Mouse (Mus musculus) E14TG2a.4 (cell line): ENCODE measurements at regions not wholly inside any gene's neighbourhood (a gene's known extent, or its start where the extent isn't known, plus 50 kb on each side); places are given as distances from the start of the nearest gene placed in this dataset.

Experiments
- CTCF ChIP-seq: conservative IDR thresholded peaks from 2 replicates; pipeline ENCODE4 v1.5.1; 2014; ENCODE audit warnings: low read length
- POU5F1 ChIP-seq: IDR thresholded peaks from 2 replicates; pipeline ENCODE4 v1.6.1; 2014; ENCODE audit warnings: low read length, borderline replicate concordance

- TF ChIP-seq CTCF (no peak), POU5F1 (no peak)
Measured at GRCm38 (mm10) chr4:125901546-125902276, 122.6 kb upstream of the Csf3r start.
